ENCODE assay signal across 13 mouse cellular contexts in genomic region chr16:90779783-90780182, GRCm38 (mm10). TPM values are rescaled to one million over a fixed set of nuclear protein-coding genes. Genes with fewer than 3 reads are reported as not detected.
DNase-seq lines count a peak whose midpoint lies in the region; ATAC-seq and TF ChIP-seq lines count a peak whose summit lies in the region.
"Had no signal": no experiment of that assay in that cellular context is flagged by ENCODE, and none has a peak within 500 bp of the region (broad histone marks: within the 10 kb centered on the region; RNA-seq: fewer than 3 reads in every experiment).

No protein-coding gene starts in this region.

- H3K4me1 ChIP-seq in lung, embryonic 14.5 days (ENCODE audit: insufficient read depth), result no peaks in the 10 kb centered on the region
- no peaks in the 10 kb centered on the region for H3K4me1 ChIP-seq in embryonic facial prominence, embryonic 12.5 days
- peaks cover 3% of the 10 kb centered on the region for H3K4me1 ChIP-seq in liver, adult 2 months (ENCODE audit: control insufficient read depth, insufficient read depth, low read length)
- no peaks in the 10 kb centered on the region for H3K4me1 ChIP-seq in midbrain, embryonic 16.5 days (ENCODE audit: control insufficient read depth, insufficient read depth, low read length)

- H3K27me3 ChIP-seq in lung, embryonic 14.5 days (ENCODE audit: insufficient read depth, low read length), result no peaks in the 10 kb centered on the region
- H3K27me3 ChIP-seq in embryonic facial prominence, embryonic 12.5 days, result no peaks in the 10 kb centered on the region
- no peaks in the 10 kb centered on the region for H3K27me3 ChIP-seq in liver, adult 2 months (ENCODE audit: control insufficient read depth, insufficient read depth, low read length)
- no peaks in the 10 kb centered on the region for H3K27me3 ChIP-seq in midbrain, embryonic 16.5 days (ENCODE audit: control insufficient read depth, insufficient read depth, low read depth, low read length)

- 18% methylated on average over 11 of the region's 11 CpGs for WGBS in lung, embryonic 14.5 days
- WGBS in embryonic facial prominence, embryonic 12.5 days, result 67% methylated on average over 11 of the region's 11 CpGs
- 30% methylated on average over 11 of the region's 11 CpGs for WGBS in liver, adult 2 months
- WGBS in midbrain, embryonic 16.5 days, result 81% methylated on average over 11 of the region's 11 CpGs

- H3K9me3 ChIP-seq in lung, embryonic 14.5 days (ENCODE audit: low read depth, low read length), result no peaks in the 10 kb centered on the region
- no peaks in the 10 kb centered on the region for H3K9me3 ChIP-seq in embryonic facial prominence, embryonic 12.5 days
- H3K9me3 ChIP-seq in midbrain, embryonic 16.5 days (replicated peaks; ENCODE audit: control insufficient read depth, low read length, poor library complexity, severe bottlenecking), result no peaks in the 10 kb centered on the region

- peaks cover 72% of the 10 kb centered on the region for H3K36me3 ChIP-seq in lung, embryonic 14.5 days (ENCODE audit: insufficient read depth)
- H3K36me3 ChIP-seq in embryonic facial prominence, embryonic 12.5 days, result peaks cover 80% of the 10 kb centered on the region
- H3K36me3 ChIP-seq in liver, adult 2 months (ENCODE audit: control insufficient read depth, insufficient read depth, low read length), result peaks cover 7% of the 10 kb centered on the region
- H3K36me3 ChIP-seq in midbrain, embryonic 16.5 days (ENCODE audit: control insufficient read depth, insufficient read depth, low read length), result peaks cover 22% of the 10 kb centered on the region

- peak; percentile 51 for DNase-seq in lung, embryonic 14.5 days
- no peak for DNase-seq in lung, postnatal 10 days
- peak; percentile 84 for DNase-seq in liver, adult 2 months (ENCODE audit: extremely low read depth, low read depth, low spot score)
- no peak for DNase-seq in spleen, postnatal 10 days (ENCODE audit: low spot score in 2 of 2)
- no peak for DNase-seq in urinary bladder, adult 18-20 months (ENCODE audit: low spot score in 2 of 2)
- DNase-seq in adrenal gland, postnatal 4 days (ENCODE audit: low spot score in 2 of 2), result no peak
- DNase-seq: adrenal gland, adult 8-10 months; cerebellum, adult 11 months; layer of hippocampus, postnatal 36 days; spleen, adult 18-20 months had no signal

- no peak overlapping the region for H3K9ac ChIP-seq in lung, embryonic 14.5 days
- no peak overlapping the region for H3K9ac ChIP-seq in embryonic facial prominence, embryonic 12.5 days
- no peak overlapping the region for H3K9ac ChIP-seq in liver, adult 2 months (ENCODE audit: low read depth, low read length)
- no peak overlapping the region for H3K9ac ChIP-seq in midbrain, embryonic 16.5 days (ENCODE audit: low read depth, low read length)

- H3K4me2 ChIP-seq in lung, embryonic 14.5 days, result no peak overlapping the region
- no peak overlapping the region for H3K4me2 ChIP-seq in embryonic facial prominence, embryonic 12.5 days (replicated peaks)
- H3K4me2 ChIP-seq in midbrain, embryonic 16.5 days (ENCODE audit: low read length), result no peak overlapping the region

- no peak overlapping the region for H3K4me3 ChIP-seq in lung, embryonic 14.5 days (ENCODE audit: low read depth, low read length)
- no peak overlapping the region for H3K4me3 ChIP-seq in embryonic facial prominence, embryonic 12.5 days
- no peak overlapping the region for H3K4me3 ChIP-seq in liver, adult 2 months (ENCODE audit: insufficient read depth, low read depth, low read length)
- no peak overlapping the region for H3K4me3 ChIP-seq in midbrain, embryonic 16.5 days (ENCODE audit: low read depth, low read length)

- no peak for TF ChIP-seq CTCF in lung, embryonic 14.5 days (IDR thresholded peaks at IDR 0.05; ENCODE audit: low read depth)
- no peak for TF ChIP-seq CTCF in liver, adult 2 months (IDR thresholded peaks at IDR 0.05; ENCODE audit: low read depth, low read length)

- H3K27ac ChIP-seq in lung, embryonic 14.5 days (ENCODE audit: low read depth), result no peak overlapping the region
- H3K27ac ChIP-seq in embryonic facial prominence, embryonic 12.5 days, result 0 out of 2 replicates have a peak overlapping the region, but pooled peaks have one; percentile 25
- H3K27ac ChIP-seq in liver, adult 2 months (replicated peaks; ENCODE audit: insufficient read depth, low read depth, low read length), result peak overlapping the region; percentile 19
- H3K27ac ChIP-seq in midbrain, embryonic 16.5 days (ENCODE audit: low read length), result no peak overlapping the region

- TF ChIP-seq POLR2A in liver, adult 2 months (IDR thresholded peaks at IDR 0.05; ENCODE audit: extremely low read depth, insufficient read depth, low read length), result no peak

- ATAC-seq in lung, embryonic 14.5 days (ENCODE audit: insufficient read depth), result peak; percentile 81; the same call in 1 of the 2 replicates
- ATAC-seq in embryonic facial prominence, embryonic 12.5 days (ENCODE audit: insufficient number of reproducible peaks, insufficient read depth, low FRiP score, low TSS enrichment), result no peak
- 0 out of 2 replicates have a peak, but pooled peaks have one; percentile 56 for ATAC-seq in midbrain, embryonic 16.5 days

- no peaks in the 10 kb centered on the region for H3K79me2 ChIP-seq in liver, adult 2 months (ENCODE audit: control insufficient read depth, insufficient read depth, low read length)

RNA-seq across cellular contexts. Expression of gene Urb1, which starts 30.4 kb away (rescaled TPM):
- 10.9 and 11.7 TPM in 2 replicates for polyA plus RNA-seq in lung, embryonic 14.5 days (2014; fragmentation: Nextera tagmentation; extraction: Ambion mirVana)
- 12.6 and 13.6 TPM in 2 replicates for polyA plus RNA-seq in embryonic facial prominence, embryonic 12.5 days (2016; fragmentation: Nextera tagmentation; extraction: Ambion mirVana)
- 2.7 and 3.0 TPM in 2 replicates for total RNA-seq in liver, adult 2 months (2014; rRNA removed)
- polyA plus RNA-seq in liver, adult 2 months (2012; rRNA removed), result 1.5 and 1.9 TPM in 2 replicates
- 7.2 and 7.5 TPM in 2 replicates for polyA plus RNA-seq in midbrain, embryonic 16.5 days (2015; fragmentation: Nextera tagmentation; extraction: Ambion mirVana)
- 10 to 100 TPM; 14.9 to 18.7 TPM for total RNA-seq in adrenal gland, postnatal 4 days (2021)

RNA-seq across cellular contexts. Expression of gene Mrap, which starts 41.8 kb away (rescaled TPM):
- 0.43 and 0.91 TPM in 2 replicates for polyA plus RNA-seq in lung, embryonic 14.5 days (2014; fragmentation: Nextera tagmentation; extraction: Ambion mirVana)
- 0.17 TPM in 1 of 2 replicates, not detected in the other for polyA plus RNA-seq in embryonic facial prominence, embryonic 12.5 days (2016; fragmentation: Nextera tagmentation; extraction: Ambion mirVana)
- 60.5 and 66.8 TPM in 2 replicates for total RNA-seq in liver, adult 2 months (2014; rRNA removed)
- 173 and 201 TPM in 2 replicates for polyA plus RNA-seq in liver, adult 2 months (2012; rRNA removed)
- 0.25 and 0.42 TPM in 2 replicates for polyA plus RNA-seq in midbrain, embryonic 16.5 days (2015; fragmentation: Nextera tagmentation; extraction: Ambion mirVana)
- 100 to 1,000 TPM; 216 to 230 TPM for total RNA-seq in adrenal gland, postnatal 4 days (2021)

RNA-seq across cellular contexts. Expression of gene Eva1c, which starts 46.7 kb away (rescaled TPM):
- 1.2 and 1.4 TPM in 2 replicates for polyA plus RNA-seq in lung, embryonic 14.5 days (2014; fragmentation: Nextera tagmentation; extraction: Ambion mirVana)
- polyA plus RNA-seq in embryonic facial prominence, embryonic 12.5 days (2016; fragmentation: Nextera tagmentation; extraction: Ambion mirVana), result 1.7 and 2.1 TPM in 2 replicates
- total RNA-seq in liver, adult 2 months (2014; rRNA removed), result 0.37 and 0.47 TPM in 2 replicates
- 0.11 and 0.38 TPM in 2 replicates for polyA plus RNA-seq in liver, adult 2 months (2012; rRNA removed)
- polyA plus RNA-seq in midbrain, embryonic 16.5 days (2015; fragmentation: Nextera tagmentation; extraction: Ambion mirVana), result 1.8 and 2.8 TPM in 2 replicates
- 1 to 10 TPM; 5.1 to 5.8 TPM for total RNA-seq in adrenal gland, postnatal 4 days (2021)
- total RNA-seq: megakaryocyte progenitor cell, adult 5-6 weeks had no signal

RNA-seq across cellular contexts. Expression of gene Mis18a, which starts 52.6 kb away (rescaled TPM):
- 84.8 and 86.2 TPM in 2 replicates for polyA plus RNA-seq in lung, embryonic 14.5 days (2014; fragmentation: Nextera tagmentation; extraction: Ambion mirVana)
- 74.0 and 75.6 TPM in 2 replicates for polyA plus RNA-seq in embryonic facial prominence, embryonic 12.5 days (2016; fragmentation: Nextera tagmentation; extraction: Ambion mirVana)
- total RNA-seq in liver, adult 2 months (2014; rRNA removed), result 4.2 and 4.3 TPM in 2 replicates
- polyA plus RNA-seq in liver, adult 2 months (2012; rRNA removed), result 3.1 and 4.2 TPM in 2 replicates
- polyA plus RNA-seq in midbrain, embryonic 16.5 days (2015; fragmentation: Nextera tagmentation; extraction: Ambion mirVana), result 26.6 and 28.4 TPM in 2 replicates
- total RNA-seq in adrenal gland, postnatal 4 days (2021), result 10 to 100 TPM; 13.9 to 16.4 TPM

Comparison
In these comparisons a context has a peak if more than half of its experiments do, and no peak if none do; other contexts are left out.
1. DNase-seq: peak in lung, embryonic 14.5 days (single experiment) and liver, adult 2 months (single experiment); none in lung, postnatal 10 days (single experiment), spleen, postnatal 10 days (0 of 2), urinary bladder, adult 18-20 months (0 of 2) and adrenal gland, postnatal 4 days (0 of 2).
2. H3K27ac ChIP-seq: peak in embryonic facial prominence, embryonic 12.5 days (single experiment) and liver, adult 2 months (single experiment); none in lung, embryonic 14.5 days (single experiment) and midbrain, embryonic 16.5 days (single experiment).
3. RNA of gene Mrap, which starts 41.8 kb away (polyA plus RNA-seq): 173 to 201 TPM in liver, adult 2 months; 0.43 to 0.91 TPM in lung, embryonic 14.5 days, 0.25 to 0.42 TPM in midbrain, embryonic 16.5 days and 0.17 TPM in embryonic facial prominence, embryonic 12.5 days; every median in the first group is over 10 times any median in the second.